Mouse (Mus musculus) heart, postnatal 36 days (tissue): ENCODE measurements around the gene Lmnb2. TPM values are rescaled to one million over a fixed set of nuclear protein-coding genes. Genes with fewer than 3 reads are reported as not detected.

Experiments
- DNase-seq, 2 experiments: peaks; one replicate each; pipeline ENCODE4 v3.0.0; 2021 to 2022
- intact Hi-C: fragments of 180-260 bp; cut with DNase I; formaldehyde crosslinking; loops from one replicate; pipeline ENCODE4 v1.15.1; 2025
- total RNA-seq, 2 experiments: library from RNA; stranded (reverse); gene quantifications; 2 replicates each; pipeline ENCODE4 v1.2.3; 2021

Gene Lmnb2
- total RNA-seq, 2 experiments from 2014 or later, result 3.6 to 4.9 TPM

- no peak for DNase-seq
- intact Hi-C loops, result no loop called here
Measured at GRCm38 (mm10) chr10:80870993-80871392, 47.1 kb downstream of the Lmnb2 start.

GRCm38 (mm10) chr10:80864446-80864845 lies 53.6 kb downstream of the Lmnb2 start:
- intact Hi-C loops, result no loop called here
- no peak for DNase-seq

GRCm38 (mm10) chr10:80862305-80862704 lies 55.7 kb downstream of the Lmnb2 start:
- DNase-seq, result no peak
- intact Hi-C loops, result no loop called here

- no peak for DNase-seq
- intact Hi-C loops, result no loop called here
Measured at GRCm38 (mm10) chr10:80858350-80858935, 59.6 kb downstream of the Lmnb2 start.

DNA sequence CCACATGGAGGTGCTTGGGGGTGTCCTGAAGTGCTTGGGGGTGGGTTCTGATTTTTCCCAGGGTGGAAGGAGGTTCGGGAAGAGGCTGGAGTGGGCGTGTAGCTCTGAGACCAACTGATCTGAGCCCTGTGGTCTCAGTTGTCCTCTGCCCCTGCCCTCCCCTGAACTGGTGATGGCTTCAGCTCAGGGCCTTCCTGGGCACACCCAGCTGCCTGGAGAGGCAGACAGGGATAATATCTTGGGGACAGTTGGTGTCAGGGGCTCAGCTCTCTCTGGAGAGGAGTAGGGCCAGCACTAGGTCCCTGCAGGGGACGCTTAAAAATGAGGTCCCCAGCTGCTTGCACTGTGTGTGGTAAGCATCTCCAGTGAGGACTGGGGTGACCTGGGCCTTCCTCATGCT lies 60.2 kb downstream of the Lmnb2 start:
- intact Hi-C loops, result no loop called here
- no peak for DNase-seq

DNA sequence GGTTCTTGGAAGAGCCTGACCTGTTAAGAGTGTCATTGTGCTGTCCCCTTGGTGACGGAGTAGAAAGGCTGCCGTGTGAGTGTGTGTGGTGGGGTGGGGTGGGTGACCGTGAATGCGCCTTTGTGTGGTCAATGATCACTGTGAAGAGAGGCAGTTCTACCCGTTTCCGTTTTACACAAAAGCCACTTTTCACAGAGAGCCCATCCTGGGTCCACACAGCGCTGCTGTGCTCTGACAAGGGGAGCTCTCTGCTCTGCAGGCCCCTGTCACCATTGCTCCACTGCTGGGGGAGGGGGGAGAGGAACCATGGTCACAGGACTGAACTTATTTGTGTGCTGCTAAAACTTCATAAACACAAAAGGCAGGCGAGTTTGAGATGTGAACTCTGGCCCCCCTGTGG lies 60.7 kb downstream of the Lmnb2 start:
- intact Hi-C loops, result no loop called here
- no peak for DNase-seq

- no peak for DNase-seq
- intact Hi-C loops, result no loop called here
Measured at GRCm38 (mm10) chr10:80856908-80857307, 61.1 kb downstream of the Lmnb2 start.

GRCm38 (mm10) chr10:80856267-80856666 lies 61.8 kb downstream of the Lmnb2 start:
- intact Hi-C loops, result no loop called here
- peak in 1 of 2 experiments; percentile 18 for DNase-seq

GRCm38 (mm10) chr10:80855749-80856073 lies 62.3 kb downstream of the Lmnb2 start:
- intact Hi-C loops, result no loop called here
- DNase-seq, result no peak

DNA sequence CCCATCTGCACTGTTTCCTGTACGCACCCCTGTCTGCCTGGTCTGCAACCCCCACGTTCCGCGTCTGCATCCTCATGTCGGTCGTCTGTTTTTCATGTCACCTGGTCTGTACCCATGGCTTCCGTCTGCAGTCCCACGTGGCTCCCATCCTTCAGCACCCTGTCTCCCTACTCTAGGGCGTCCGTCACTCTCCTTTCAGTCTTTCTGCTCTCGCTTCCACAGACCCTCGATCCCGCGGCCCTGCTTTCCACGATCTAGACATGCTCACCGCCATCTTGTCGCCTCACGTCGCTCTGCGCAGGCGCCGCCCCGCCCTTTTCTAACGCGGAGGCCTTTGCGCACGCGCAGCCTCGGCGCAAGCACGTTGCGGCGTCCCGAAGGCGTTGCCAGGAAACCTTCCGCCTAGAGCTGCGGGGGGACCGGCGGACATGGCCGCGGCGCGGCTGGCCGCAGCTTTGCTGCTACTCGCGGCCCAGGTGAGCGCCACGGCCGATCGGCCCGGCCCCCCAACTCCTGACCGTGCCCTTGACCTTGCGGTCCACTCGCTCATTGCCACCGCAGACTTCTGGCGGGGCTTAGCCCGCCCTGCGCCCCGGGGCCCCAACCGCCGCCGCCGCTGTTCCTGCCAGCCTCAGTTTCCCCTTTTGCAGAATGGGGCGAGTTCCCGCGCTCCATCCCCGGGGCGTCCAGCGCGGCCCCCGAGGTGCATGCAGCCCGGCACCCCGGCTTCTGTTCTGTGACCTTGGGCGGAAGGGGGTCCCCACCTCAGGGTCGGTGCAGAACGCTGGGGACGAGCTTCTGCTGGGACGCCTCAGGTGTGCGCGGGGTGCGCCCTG lies 62.9 kb downstream of the Lmnb2 start, which contains the start of the genes Lsm7 and Sppl2b:
Gene Lsm7, minus strand, starts transcription at position 297 of the 836 bp plus-strand sequence.
Gene Sppl2b, plus strand, starts transcription at position 363 of the 836 bp plus-strand sequence.
- intact Hi-C loops, result no loop called here
- DNase-seq, result peak; percentile 99

Other genes with a start within 250 kb of the Lmnb2 start
- 100 to 1,000 TPM; 223 to 233 TPM for gene Mknk2, start 240.1 kb downstream of the Lmnb2 start, total RNA-seq
- gene Mob3a, start 216.3 kb downstream of the Lmnb2 start, total RNA-seq, result 1 to 10 TPM; 5.3 to 6.7 TPM
- gene Izumo4, start 216.1 kb downstream of the Lmnb2 start, total RNA-seq, result 1 to 10 TPM; 2.5 to 2.9 TPM
- 10 to 100 TPM; 35.1 to 43.5 TPM for gene Ap3d1, start 176.0 kb downstream of the Lmnb2 start, total RNA-seq
- 10 to 100 TPM; 22.5 to 27.0 TPM for gene Dot1l, start 163.0 kb downstream of the Lmnb2 start, total RNA-seq
- 10 to 100 TPM; 29.5 to 29.7 TPM for gene Sf3a2, start 120.0 kb downstream of the Lmnb2 start, total RNA-seq
- 10 to 100 TPM; 29.3 to 31.3 TPM for gene Plekhj1, start 119.6 kb downstream of the Lmnb2 start, total RNA-seq
- under 1 TPM; 0.22 to 0.53 TPM for gene Amh, start 113.0 kb downstream of the Lmnb2 start, total RNA-seq
- gene Jsrp1, start 104.7 kb downstream of the Lmnb2 start, total RNA-seq, result under 1 TPM in 1 of 2 experiments, not detected in 1; 0.46 TPM
- 100 to 1,000 TPM; 850 to 884 TPM for gene Oaz1, start 91.6 kb downstream of the Lmnb2 start, total RNA-seq
- 1 to 10 TPM; 6.4 to 8.9 TPM for gene Lingo3, start 74.2 kb downstream of the Lmnb2 start, total RNA-seq
- gene Lsm7, start 63.0 kb downstream of the Lmnb2 start, total RNA-seq, result 10 to 100 TPM; 19.6 to 25.4 TPM
- 10 to 100 TPM; 15.6 to 19.1 TPM for gene Sppl2b, start 63.0 kb downstream of the Lmnb2 start, total RNA-seq
- gene Tmprss9, start 46.4 kb downstream of the Lmnb2 start, total RNA-seq, result not detected
- 100 to 1,000 TPM; 129 to 145 TPM for gene Timm13, start 17.3 kb downstream of the Lmnb2 start, total RNA-seq
- 10 to 100 TPM; 11.0 to 18.7 TPM for gene Gadd45b, start 11.8 kb upstream of the Lmnb2 start, total RNA-seq
- gene Gng7, start 96.7 kb upstream of the Lmnb2 start, total RNA-seq, result under 1 TPM; 0.22 to 0.67 TPM
- not detected for gene Diras1, start 107.4 kb upstream of the Lmnb2 start, total RNA-seq
- gene Slc39a3, start 119.2 kb upstream of the Lmnb2 start, total RNA-seq, result 10 to 100 TPM; 14.5 to 14.6 TPM
- 10 to 100 TPM; 96.1 to 99.9 TPM for gene Sgta, start 141.9 kb upstream of the Lmnb2 start, total RNA-seq
- gene Thop1, start 151.8 kb upstream of the Lmnb2 start, total RNA-seq, result 10 to 100 TPM; 11.9 to 13.1 TPM
- 1 to 10 TPM in 1 of 2 experiments, under 1 TPM in 1; 0.95 to 1.1 TPM for gene Creb3l3, start 180.6 kb upstream of the Lmnb2 start, total RNA-seq
- gene Map2k2, start 187.7 kb upstream of the Lmnb2 start, total RNA-seq, result 100 to 1,000 TPM; 113 to 125 TPM
- 10 to 100 TPM; 37.9 to 39.5 TPM for gene Zbtb7a, start 217.0 kb upstream of the Lmnb2 start, total RNA-seq
- 10 to 100 TPM; 14.0 to 17.1 TPM for gene Pias4, start 249.7 kb upstream of the Lmnb2 start, total RNA-seq